Mouse (Mus musculus): ENCODE data around the gene Shd.

DNA sequence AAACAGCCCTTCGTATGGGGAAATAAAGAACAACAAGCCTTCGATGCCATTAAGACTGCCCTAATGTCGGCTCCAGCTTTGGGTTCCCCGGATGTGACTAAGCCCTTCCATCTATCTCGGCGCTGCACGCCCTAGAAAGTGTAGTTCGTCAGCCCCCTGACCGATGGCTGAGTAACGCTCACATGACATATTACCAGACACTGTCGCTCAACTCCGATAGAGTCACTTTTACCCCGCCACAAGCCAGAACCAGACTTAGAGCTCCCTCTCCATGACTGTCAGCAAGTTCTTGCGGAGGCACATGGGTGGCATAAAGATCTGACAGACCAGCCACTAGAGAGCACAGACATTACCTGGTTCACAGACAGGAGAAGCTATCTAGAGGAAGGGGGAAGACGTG lies 37.1 kb upstream of the Shd start:
- TF ChIP-seq GATA1 (IDR thresholded peaks at IDR 0.05; ENCODE audit: low read depth, low read length) (0 out of 2 replicates have a peak, but pooled peaks have one; percentile 41), USF1 (IDR thresholded peaks at IDR 0.05; ENCODE audit: low read depth, low read length) (peak; percentile 77)
